ENCODE assay signal across 16 mouse cellular contexts in the genomic region with DNA sequence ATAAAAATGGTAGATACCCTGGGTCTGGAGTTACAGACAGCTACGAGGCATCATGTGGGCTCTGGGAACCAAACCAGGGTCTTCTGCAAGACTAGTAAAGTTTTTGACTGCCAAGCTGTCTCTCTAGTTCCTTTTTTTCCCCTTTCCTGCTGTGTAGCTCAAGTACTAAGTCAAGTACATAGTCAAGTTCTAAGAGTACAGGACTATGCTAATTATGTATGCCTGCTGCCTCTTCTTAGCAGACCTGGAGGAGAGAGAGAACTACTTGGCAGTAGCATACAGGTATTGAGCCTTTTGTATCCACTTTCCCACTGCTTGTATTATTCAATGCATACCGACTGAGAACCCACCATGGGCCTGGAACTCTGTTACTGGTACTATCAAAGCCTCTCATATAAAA.
"Had no signal": no experiment of that assay in that cellular context is flagged by ENCODE, and none has a peak within 500 bp of the region (broad histone marks: within the 10 kb centered on the region; RNA-seq: fewer than 3 reads in every experiment).

No protein-coding gene starts in this region.

- H3K27ac ChIP-seq: neural tube, embryonic 13.5 days; neural tube, embryonic 15.5 days; stomach, embryonic 15.5 days; stomach, postnatal 0 days had no signal

- DNase-seq: retina, postnatal 1 day; right cerebral cortex, adult 18-20 months; right cerebral cortex, postnatal 14 days; right cerebral cortex, postnatal 25 days; right cerebral cortex, postnatal 4 days; spleen, adult 18-20 months; thymus, adult 18-20 months; thymus, adult 2 months; thymus, postnatal 14 days; thymus, postnatal 25 days; thymus, postnatal 36 days; thymus, postnatal 4 days had no signal

- H3K4me1 ChIP-seq: neural tube, embryonic 13.5 days; neural tube, embryonic 15.5 days; stomach, embryonic 15.5 days had no signal

- H3K4me2 ChIP-seq: neural tube, embryonic 13.5 days; neural tube, embryonic 15.5 days; stomach, embryonic 15.5 days had no signal

- H3K4me3 ChIP-seq: neural tube, embryonic 13.5 days; neural tube, embryonic 15.5 days; stomach, embryonic 15.5 days had no signal

- H3K9ac ChIP-seq: neural tube, embryonic 13.5 days; neural tube, embryonic 15.5 days; stomach, embryonic 15.5 days had no signal

- H3K36me3 ChIP-seq: neural tube, embryonic 13.5 days; neural tube, embryonic 15.5 days; stomach, embryonic 15.5 days had no signal

- H3K9me3 ChIP-seq: neural tube, embryonic 13.5 days; neural tube, embryonic 15.5 days; stomach, embryonic 15.5 days had no signal

- H3K27me3 ChIP-seq: neural tube, embryonic 13.5 days; neural tube, embryonic 15.5 days; stomach, embryonic 15.5 days had no signal
